Mouse (Mus musculus): ENCODE measurements at regions not wholly inside any gene's neighbourhood (a gene's known extent, or its start where the extent isn't known, plus 50 kb on each side); places are given as distances from the start of the nearest gene placed in this dataset.

DNA sequence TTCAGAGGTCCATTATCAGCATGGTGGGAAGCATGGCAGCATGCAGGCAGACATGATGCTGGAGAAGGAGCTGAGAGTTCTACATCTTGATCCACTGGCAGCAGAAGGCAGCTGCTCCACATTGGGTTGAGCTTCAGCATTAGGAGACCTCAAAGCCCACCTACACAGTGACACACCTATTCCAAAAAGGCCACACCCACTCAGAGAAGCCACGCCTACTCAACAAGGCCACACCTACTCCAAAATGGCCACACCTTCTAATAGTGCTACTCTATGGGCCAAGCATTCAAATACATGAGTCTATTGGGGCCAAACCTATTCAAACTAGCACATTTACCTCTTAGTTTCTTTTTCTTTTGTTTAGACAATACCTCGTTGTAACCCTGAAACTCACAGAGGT lies 50.4 kb upstream of the Sox13 start:
- DNase-seq (ENCODE audit: low read depth, low spot score): no peak
